Mouse (Mus musculus): ENCODE measurements around the gene Pak1. TPM values are rescaled to one million over a fixed set of nuclear protein-coding genes. Genes with fewer than 3 reads are reported as not detected.
A peak's percentile ranks its signal among the peaks of the same experiment; 100 is the strongest.

The Pak1 gene
- total and polyA plus RNA-seq, 3 experiments = 2.8 to 6.7 TPM; not detected in 1

- Histone ChIP-seq H3K27ac (ENCODE audit: control insufficient read depth, low read depth, low read length) (no peak overlapping the region), H3K4me1 (ENCODE audit: control insufficient read depth in 1 of 2, insufficient read depth in 2 of 2, low read length in 2 of 2) (no peaks in the 10 kb centered on the region), H3K79me2 (ENCODE audit: control insufficient read depth, insufficient read depth, low read length, poor library complexity) (no peaks in the 10 kb centered on the region), H3K36me3 (ENCODE audit: control insufficient read depth in 1 of 2, insufficient read depth in 2 of 2, low read length in 2 of 2) (no peaks in the 10 kb centered on the region), H3K4me3 (ENCODE audit: control insufficient read depth in 1 of 2, insufficient read depth in 1 of 2, low read depth in 2 of 2, low read length in 2 of 2) (no peak overlapping the region), H3K9me3 (replicated peaks; ENCODE audit: insufficient read depth, low read length) (no peaks in the 10 kb centered on the region), H3K27me3 (ENCODE audit: control insufficient read depth in 1 of 2, insufficient read depth in 2 of 2, low read length in 2 of 2) (no peaks in the 10 kb centered on the region; a peak in 2 of 4 replicates), H3K9ac (ENCODE audit: control insufficient read depth, low read depth, low read length, poor library complexity, severe bottlenecking) (no peak overlapping the region)
- no peak for DNase-seq (ENCODE audit: low read depth, low spot score)
- no peak for TF ChIP-seq ZNF384 (IDR thresholded peaks at IDR 0.05; ENCODE audit: low read depth, low read length)
- no peak for TF ChIP-seq SIN3A (IDR thresholded peaks at IDR 0.05; ENCODE audit: low read length)
- TF ChIP-seq POLR2A (IDR thresholded peaks at IDR 0.05; ENCODE audit: control insufficient read depth in 1 of 2, insufficient read depth in 1 of 2, low read depth in 1 of 2, low read length in 2 of 2, poor library complexity in 1 of 2) = no peak
- TF ChIP-seq ELF1 (IDR thresholded peaks at IDR 0.05; ENCODE audit: low read depth, low read length) = no peak
- no peak for TF ChIP-seq ZC3H11A (IDR thresholded peaks at IDR 0.05; ENCODE audit: low read depth, low read length)
- TF ChIP-seq NELFE (IDR thresholded peaks at IDR 0.05; ENCODE audit: low read depth, low read length) = no peak
- no peak for TF ChIP-seq MEF2A (IDR thresholded peaks at IDR 0.05; ENCODE audit: extremely low read depth, insufficient replicate concordance, low read depth, low read length, poor library complexity, severe bottlenecking)
- TF ChIP-seq UBTF (IDR thresholded peaks at IDR 0.05; ENCODE audit: borderline replicate concordance, insufficient read depth, low read depth, low read length) = no peak
These were observed 57.2 kb downstream of the Pak1 start for GRCm38 (mm10) chr7:97845546-97845945.

- TF ChIP-seq RAD21 (IDR thresholded peaks at IDR 0.05; ENCODE audit: low read depth, low read length) (peak; percentile 38), MYC (IDR thresholded peaks at IDR 0.05; ENCODE audit: low read depth, low read length) (0 out of 2 replicates have a peak, but pooled peaks have one; percentile 29), ZC3H11A (IDR thresholded peaks at IDR 0.05; ENCODE audit: low read depth, low read length) (peak; percentile 18; the same call in 1 of the 2 replicates), SMC3 (IDR thresholded peaks at IDR 0.05; ENCODE audit: low read depth, low read length) (peak; percentile 52), ETS1 (IDR thresholded peaks at IDR 0.05; ENCODE audit: low read depth, low read length) (no peak), EP300 (IDR thresholded peaks at IDR 0.05; ENCODE audit: low read depth in 1 of 2, low read length in 2 of 2) (no peak), CTCF (IDR thresholded peaks at IDR 0.05 in 2 of 3, conservative IDR thresholded peaks at IDR 0.05 in 1 of 3; ENCODE audit: control insufficient read depth in 1 of 3, insufficient read depth in 1 of 3, low read depth in 2 of 3, low read length in 3 of 3, poor library complexity in 1 of 3, severe bottlenecking in 1 of 3) (peak in 1 of 3 experiments; percentile 24; a peak in 2 of 6 replicates), TAL1 (IDR thresholded peaks at IDR 0.05; ENCODE audit: low read length) (no peak), HCFC1 (IDR thresholded peaks at IDR 0.05; ENCODE audit: low read depth, low read length) (no peak)
- peak; percentile 27 for DNase-seq (ENCODE audit: low read depth, low spot score)
- Histone ChIP-seq H3K27ac (ENCODE audit: control insufficient read depth, low read depth, low read length) (no peak overlapping the region), H3K9me3 (replicated peaks; ENCODE audit: insufficient read depth, low read length) (no peaks in the 10 kb centered on the region), H3K9ac (ENCODE audit: control insufficient read depth, low read depth, low read length, poor library complexity, severe bottlenecking) (no peak overlapping the region), H3K27me3 (ENCODE audit: control insufficient read depth in 1 of 2, insufficient read depth in 2 of 2, low read length in 2 of 2) (no peaks in the 10 kb centered on the region; a peak in 2 of 4 replicates), H3K4me3 (ENCODE audit: control insufficient read depth in 1 of 2, insufficient read depth in 1 of 2, low read depth in 2 of 2, low read length in 2 of 2) (no peak overlapping the region), H3K36me3 (ENCODE audit: control insufficient read depth in 1 of 2, insufficient read depth in 2 of 2, low read length in 2 of 2) (no peaks in the 10 kb centered on the region), H3K79me2 (ENCODE audit: control insufficient read depth, insufficient read depth, low read length, poor library complexity) (no peaks in the 10 kb centered on the region), H3K4me1 (ENCODE audit: control insufficient read depth in 1 of 2, insufficient read depth in 2 of 2, low read length in 2 of 2) (no peaks in the 10 kb centered on the region)
These were observed 58.2 kb downstream of the Pak1 start for GRCm38 (mm10) chr7:97846539-97846938.
